Mouse (Mus musculus) hindbrain, embryonic 14.5 days (tissue): ENCODE measurements around the gene Col9a1. TPM values are rescaled to one million over a fixed set of nuclear protein-coding genes. Genes with fewer than 3 reads are reported as not detected.

Experiments
- ATAC-seq: fragments of 200-750 bp; cut with Nextera tagmentation; 2 replicates; pipeline ENCODE4 v1.8.0; 2017; ENCODE audit warnings: moderate number of reproducible peaks, mild to moderate bottlenecking, moderate TSS enrichment, moderate library complexity; ENCODE audit not compliant: low FRiP score
- DNase-seq: peaks from one replicate; pipeline ENCODE4 v3.0.0-alpha.2; 2015; ENCODE audit warnings: low spot score
- H3K27ac ChIP-seq: fragments of 300-500 bp; sonication (generic); 2 replicates; pipeline ENCODE4 v1.5.1; 2014; ENCODE audit warnings: mild to moderate bottlenecking, moderate library complexity
- H3K27me3 ChIP-seq: fragments of 300-500 bp; sonication (generic); 2 replicates; pipeline ENCODE4 v1.6.1; 2014; ENCODE audit warnings: mild to moderate bottlenecking, low read length, mixed read lengths; ENCODE audit not compliant: control insufficient read depth, insufficient read depth
- H3K36me3 ChIP-seq: fragments of 300-500 bp; sonication (generic); replicated peaks from 2 replicates; pipeline ENCODE4 v1.6.1; 2014; ENCODE audit not compliant: control insufficient read depth, insufficient read depth
- H3K4me1 ChIP-seq: fragments of 300-500 bp; sonication (generic); replicated peaks from 2 replicates; pipeline ENCODE4 v1.6.1; 2014; ENCODE audit warnings: antibody characterized with exemption, low read length, mixed read lengths; ENCODE audit not compliant: control insufficient read depth, insufficient read depth
- H3K4me2 ChIP-seq: fragments of 300-500 bp; sonication (generic); replicated peaks from 2 replicates; pipeline ENCODE4 v1.6.1; 2014; ENCODE audit warnings: mild to moderate bottlenecking, moderate library complexity
- H3K4me3 ChIP-seq: fragments of 300-500 bp; sonication (generic); replicated peaks from 2 replicates; pipeline ENCODE4 v1.5.1; 2014; ENCODE audit warnings: mild to moderate bottlenecking, low read length
- H3K9ac ChIP-seq: fragments of 300-500 bp; sonication (generic); 2 replicates; pipeline ENCODE4 v1.6.1; 2014
- H3K9me3 ChIP-seq: fragments of 300-500 bp; sonication (generic); 2 replicates; pipeline ENCODE4 v1.6.1; 2016; ENCODE audit warnings: low read length; ENCODE audit not compliant: control insufficient read depth
- WGBS: fragments of 180-500 bp; shearing (Covaris S2); extraction: QIAGEN DNeasy Blood & Tissue Kit; methylation state at CpG from one replicate; pipeline ENCODE4 v1.1.7; 2014; 5-methylcytosine and 5-hydroxymethylcytosine counted together
- polyA plus RNA-seq: library from polyadenylated mRNA; unstranded; fragments of >200 nt; fragmentation: Nextera tagmentation; extraction: Ambion mirVana; gene quantifications from 2 replicates; pipeline ENCODE4 v1.2.1, GENCODE M21; 2014

Col9a1 gene
- polyA plus RNA-seq, 1 experiment from 2014 or later, result 2.6 TPM

GRCm38 (mm10) chr1:24249105-24249664, 71.8 kb downstream of the Col9a1 start:
- peak; percentile 83 for DNase-seq
- WGBS, result 44% methylated on average over 3 of the region's 3 CpGs
- H3K36me3 ChIP-seq, result no peaks in the 10 kb centered on the region
- peak; percentile 85 for ATAC-seq
- H3K4me1 ChIP-seq, result 0 out of 2 replicates have a peak, but pooled peaks cover 6% of the 10 kb centered on the region
- no peak overlapping the region for H3K4me2 ChIP-seq
- H3K4me3 ChIP-seq, result no peak overlapping the region
- no peaks in the 10 kb centered on the region for H3K27me3 ChIP-seq
- peak overlapping the region; percentile 55 for H3K27ac ChIP-seq
- H3K9ac ChIP-seq, result peak overlapping the region; percentile 12
- no peaks in the 10 kb centered on the region for H3K9me3 ChIP-seq

- Histone ChIP-seq H3K27me3 (no peaks in the 10 kb centered on the region), H3K27ac (no peak overlapping the region), H3K9ac (no peak overlapping the region), H3K4me3 (no peak overlapping the region), H3K36me3 (no peaks in the 10 kb centered on the region), H3K4me2 (no peak overlapping the region), H3K4me1 (no peaks in the 10 kb centered on the region), H3K9me3 (no peaks in the 10 kb centered on the region)
- WGBS, result 79% methylated on average over 5 of the region's 5 CpGs
- DNase-seq, result no peak
- ATAC-seq, result no peak
Measured at GRCm38 (mm10) chr1:24257961-24258360, 80.6 kb downstream of the Col9a1 start.

GRCm38 (mm10) chr1:24259419-24259818, 82.0 kb downstream of the Col9a1 start:
- no peak overlapping the region for H3K4me3 ChIP-seq
- no peak overlapping the region for H3K27ac ChIP-seq
- no peaks in the 10 kb centered on the region for H3K4me1 ChIP-seq
- H3K9me3 ChIP-seq, result no peaks in the 10 kb centered on the region
- H3K27me3 ChIP-seq, result no peaks in the 10 kb centered on the region
- DNase-seq (no peak), ATAC-seq (no peak)
- H3K4me2 ChIP-seq, result no peak overlapping the region
- WGBS, result 77% methylated on average over 6 of the region's 6 CpGs
- no peak overlapping the region for H3K9ac ChIP-seq
- H3K36me3 ChIP-seq, result no peaks in the 10 kb centered on the region

GRCm38 (mm10) chr1:24261181-24261580, 83.8 kb downstream of the Col9a1 start:
- DNase-seq (no peak), ATAC-seq (no peak)
- Histone ChIP-seq H3K36me3 (no peaks in the 10 kb centered on the region), H3K4me2 (no peak overlapping the region), H3K4me3 (no peak overlapping the region), H3K4me1 (no peaks in the 10 kb centered on the region), H3K9me3 (no peaks in the 10 kb centered on the region), H3K9ac (no peak overlapping the region), H3K27ac (no peak overlapping the region), H3K27me3 (no peaks in the 10 kb centered on the region)

- no peak overlapping the region for H3K9ac ChIP-seq
- WGBS, result 35% methylated on average over 3 of the region's 3 CpGs
- no peaks in the 10 kb centered on the region for H3K9me3 ChIP-seq
- no peak for ATAC-seq
- H3K4me1 ChIP-seq, result no peaks in the 10 kb centered on the region
- no peak for DNase-seq
- H3K4me3 ChIP-seq, result no peak overlapping the region
- no peak overlapping the region for H3K4me2 ChIP-seq
- H3K27ac ChIP-seq, result no peak overlapping the region
- H3K36me3 ChIP-seq, result no peaks in the 10 kb centered on the region
- H3K27me3 ChIP-seq, result no peaks in the 10 kb centered on the region
Measured at GRCm38 (mm10) chr1:24267022-24267421, 89.6 kb downstream of the Col9a1 start.

GRCm38 (mm10) chr1:24286360-24286759, 109.0 kb downstream of the Col9a1 start:
- 46% methylated on average over 6 of the region's 6 CpGs for WGBS
- Histone ChIP-seq H3K9me3 (no peaks in the 10 kb centered on the region), H3K4me1 (no peaks in the 10 kb centered on the region), H3K4me3 (no peak overlapping the region), H3K27me3 (no peaks in the 10 kb centered on the region), H3K27ac (no peak overlapping the region), H3K4me2 (no peak overlapping the region), H3K9ac (no peak overlapping the region), H3K36me3 (no peaks in the 10 kb centered on the region)
- DNase-seq (no peak), ATAC-seq (no peak)

GRCm38 (mm10) chr1:24292515-24292914, 115.1 kb downstream of the Col9a1 start:
- no peaks in the 10 kb centered on the region for H3K4me1 ChIP-seq
- no peaks in the 10 kb centered on the region for H3K27me3 ChIP-seq
- no peak overlapping the region for H3K4me2 ChIP-seq
- H3K9me3 ChIP-seq, result no peaks in the 10 kb centered on the region
- no peak overlapping the region for H3K4me3 ChIP-seq
- H3K27ac ChIP-seq, result no peak overlapping the region
- ATAC-seq (no peak), DNase-seq (no peak)
- no peak overlapping the region for H3K9ac ChIP-seq
- 63% methylated on average over 2 of the region's 2 CpGs for WGBS
- H3K36me3 ChIP-seq, result no peaks in the 10 kb centered on the region

- no peak overlapping the region for H3K9ac ChIP-seq
- 88% methylated on average over 7 of the region's 7 CpGs for WGBS
- no peaks in the 10 kb centered on the region for H3K36me3 ChIP-seq
- H3K4me2 ChIP-seq, result no peak overlapping the region
- DNase-seq (no peak), ATAC-seq (no peak)
- H3K27ac ChIP-seq, result no peak overlapping the region
- no peaks in the 10 kb centered on the region for H3K9me3 ChIP-seq
- H3K4me1 ChIP-seq, result peaks cover 4% of the 10 kb centered on the region; the same call in 1 of the 2 replicates
- H3K4me3 ChIP-seq, result no peak overlapping the region
- H3K27me3 ChIP-seq, result no peaks in the 10 kb centered on the region
Measured at GRCm38 (mm10) chr1:24294979-24295942, 117.9 kb downstream of the Col9a1 start.

GRCm38 (mm10) chr1:24300700-24301099, 123.3 kb downstream of the Col9a1 start:
- no peaks in the 10 kb centered on the region for H3K9me3 ChIP-seq
- no peak overlapping the region for H3K9ac ChIP-seq
- no peak overlapping the region for H3K27ac ChIP-seq
- 89% methylated on average over 3 of the region's 3 CpGs for WGBS
- H3K36me3 ChIP-seq, result no peaks in the 10 kb centered on the region
- no peak for DNase-seq
- no peaks in the 10 kb centered on the region for H3K27me3 ChIP-seq
- no peak overlapping the region for H3K4me3 ChIP-seq
- H3K4me2 ChIP-seq, result no peak overlapping the region
- ATAC-seq, result no peak
- peaks cover 4% of the 10 kb centered on the region; the same call in 1 of the 2 replicates for H3K4me1 ChIP-seq
